Mouse (Mus musculus) right cerebral cortex, adult 18-20 months (tissue): ENCODE measurements around the gene Tekt5.
A peak's percentile ranks its signal among the peaks of the same experiment; 100 is the strongest.

Experiments
- DNase-seq: peaks from one replicate; pipeline ENCODE4 v3.0.0; 2022; ENCODE audit warnings: mixed read lengths

Gene Tekt5

GRCm38 (mm10) chr16:10335953-10336352 lies 59.3 kb downstream of the Tekt5 start:
- no peak for DNase-seq

- no peak for DNase-seq
Measured at GRCm38 (mm10) chr16:10332732-10333131, 62.6 kb downstream of the Tekt5 start.

GRCm38 (mm10) chr16:10330586-10331495 lies 64.4 kb downstream of the Tekt5 start:
- no peak for DNase-seq

GRCm38 (mm10) chr16:10327563-10328333 lies 67.5 kb downstream of the Tekt5 start:
- no peak for DNase-seq

- DNase-seq: no peak
Measured at GRCm38 (mm10) chr16:10319914-10320569, 75.2 kb downstream of the Tekt5 start.

GRCm38 (mm10) chr16:10317197-10317544 lies 78.1 kb downstream of the Tekt5 start:
- no peak for DNase-seq

- DNase-seq: no peak
Measured at GRCm38 (mm10) chr16:10316493-10317196, 78.6 kb downstream of the Tekt5 start.

GRCm38 (mm10) chr16:10313646-10314088 lies 81.6 kb downstream of the Tekt5 start, which contains the start of gene Emp2:
Gene Emp2, minus strand, starts transcription at chr16:10313968.
- DNase-seq: peak; percentile 15

- no peak for DNase-seq
Measured at GRCm38 (mm10) chr16:10313226-10313625, 82.1 kb downstream of the Tekt5 start.

- no peak for DNase-seq
Measured at GRCm38 (mm10) chr16:10311989-10312388, 83.3 kb downstream of the Tekt5 start.

- DNase-seq: no peak
Measured at GRCm38 (mm10) chr16:10311086-10311485, 84.2 kb downstream of the Tekt5 start.

- DNase-seq: no peak
Measured at GRCm38 (mm10) chr16:10310507-10310906, 84.8 kb downstream of the Tekt5 start.
